Mouse (Mus musculus) C2C12 (cell line): ENCODE measurements around the gene A630076J17Rik. TPM values are rescaled to one million over a fixed set of nuclear protein-coding genes. Genes with fewer than 3 reads are reported as not detected.

Experiments
- H3K27me3 ChIP-seq: one replicate; pipeline ENCODE4 v1.6.1; 2011; ENCODE audit not compliant: control insufficient read depth, insufficient read depth, insufficient read length
- H3K36me3 ChIP-seq: one replicate; pipeline ENCODE4 v1.6.1; 2011; ENCODE audit not compliant: control insufficient read depth, insufficient read depth
- H3K4me3 ChIP-seq: one replicate; pipeline ENCODE4 v1.5.1; 2011; ENCODE audit warnings: mild to moderate bottlenecking, control low read depth; ENCODE audit not compliant: poor library complexity, insufficient read depth, severe bottlenecking
- H3K79me2 ChIP-seq: one replicate; pipeline ENCODE4 v1.6.1; 2011; ENCODE audit not compliant: control insufficient read depth, insufficient read depth
- H3K79me3 ChIP-seq: one replicate; pipeline ENCODE4 v1.6.1; 2011; ENCODE audit warnings: low read depth, control low read depth
- H3ac ChIP-seq: one replicate; pipeline ENCODE3; 2011; ENCODE audit warnings: low read depth; ENCODE audit not compliant: control insufficient read depth, insufficient read length
- CEBPB ChIP-seq: IDR thresholded peaks from one replicate; pipeline ENCODE4 v1.6.1; 2011; ENCODE audit warnings: low read depth, mild to moderate bottlenecking, control low read depth, moderate library complexity
- CTCF ChIP-seq: IDR thresholded peaks from one replicate; pipeline ENCODE4 v1.5.1; 2011; ENCODE audit not compliant: control insufficient read depth, insufficient read depth, insufficient read length
- FOSL1 ChIP-seq: IDR thresholded peaks from one replicate; pipeline ENCODE4 v1.8.0; 2011; ENCODE audit warnings: mild to moderate bottlenecking, low read length; ENCODE audit not compliant: poor library complexity, insufficient read depth, severe bottlenecking
- MAX ChIP-seq: IDR thresholded peaks from one replicate; pipeline ENCODE4 v1.6.1; 2011; ENCODE audit warnings: mild to moderate bottlenecking, control low read depth
- MYOD1 ChIP-seq: IDR thresholded peaks from one replicate; pipeline ENCODE4 v1.6.1; 2011; ENCODE audit warnings: low read depth; ENCODE audit not compliant: control insufficient read depth, insufficient read length
- MYOG ChIP-seq: IDR thresholded peaks from one replicate; pipeline ENCODE4 v1.6.1; 2011; ENCODE audit not compliant: control insufficient read depth, insufficient read length; ENCODE audit errors: extremely low read depth
- USF1 ChIP-seq: IDR thresholded peaks from one replicate; pipeline ENCODE4 v1.6.1; 2011; ENCODE audit warnings: low read depth, mild to moderate bottlenecking, control low read depth, moderate library complexity
- polyA plus RNA-seq: library from polyadenylated mRNA; unstranded; fragments of >200 nt; fragmentation: generic; extraction: Trizol; gene quantifications from one replicate; pipeline ENCODE4 v1.2.1, GENCODE M21; 2012; ENCODE audit warnings: missing spikeins

The A630076J17Rik gene
- polyA plus RNA-seq, 1 experiment: 0.02 TPM

DNA sequence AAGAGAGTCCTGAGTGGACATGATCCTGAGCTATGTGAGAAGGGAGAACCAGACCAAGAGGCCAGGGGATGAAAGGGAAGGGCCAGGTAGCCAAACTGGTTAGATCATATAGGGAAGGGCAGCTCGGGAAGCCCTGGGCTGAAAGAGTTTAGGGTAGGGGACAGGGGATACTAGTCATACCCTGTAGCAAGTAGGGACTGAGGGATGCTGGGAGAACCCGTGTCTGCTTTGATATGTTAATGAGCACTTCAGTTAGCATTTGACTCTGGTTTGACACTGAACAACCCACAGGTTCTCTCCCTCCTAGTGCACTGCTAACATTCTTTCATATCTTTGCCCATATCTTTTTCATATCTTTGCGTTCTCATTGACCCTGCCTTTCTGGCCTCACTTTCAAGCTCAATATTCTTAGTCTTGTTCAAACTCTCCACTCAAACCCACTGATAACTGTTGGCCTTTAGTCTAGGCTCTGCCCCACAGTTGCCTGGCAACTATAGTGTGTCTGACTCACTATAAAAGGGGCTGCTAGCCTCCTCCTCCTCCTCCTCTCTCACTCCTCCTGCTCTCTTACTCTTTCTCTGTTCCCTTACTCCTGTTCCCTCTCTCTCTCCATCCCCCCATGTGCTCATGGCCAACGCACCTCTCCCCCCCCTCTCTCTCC is 23.8 kb upstream of the A630076J17Rik start:
- H3K79me3 ChIP-seq: no peaks in the 10 kb centered on the region
- H3K36me3 ChIP-seq: no peaks in the 10 kb centered on the region
- TF ChIP-seq FOSL1: no peak
- TF ChIP-seq MYOD1: no peak
- no peak for TF ChIP-seq CEBPB
- no peak for TF ChIP-seq USF1
- TF ChIP-seq MYOG: no peak
- no peak for TF ChIP-seq MAX
- no peak for TF ChIP-seq CTCF
- H3K79me2 ChIP-seq: no peaks in the 10 kb centered on the region
- H3ac ChIP-seq: no peak overlapping the region
- no peak overlapping the region for H3K4me3 ChIP-seq
- peaks cover 3% of the 10 kb centered on the region for H3K27me3 ChIP-seq

DNA sequence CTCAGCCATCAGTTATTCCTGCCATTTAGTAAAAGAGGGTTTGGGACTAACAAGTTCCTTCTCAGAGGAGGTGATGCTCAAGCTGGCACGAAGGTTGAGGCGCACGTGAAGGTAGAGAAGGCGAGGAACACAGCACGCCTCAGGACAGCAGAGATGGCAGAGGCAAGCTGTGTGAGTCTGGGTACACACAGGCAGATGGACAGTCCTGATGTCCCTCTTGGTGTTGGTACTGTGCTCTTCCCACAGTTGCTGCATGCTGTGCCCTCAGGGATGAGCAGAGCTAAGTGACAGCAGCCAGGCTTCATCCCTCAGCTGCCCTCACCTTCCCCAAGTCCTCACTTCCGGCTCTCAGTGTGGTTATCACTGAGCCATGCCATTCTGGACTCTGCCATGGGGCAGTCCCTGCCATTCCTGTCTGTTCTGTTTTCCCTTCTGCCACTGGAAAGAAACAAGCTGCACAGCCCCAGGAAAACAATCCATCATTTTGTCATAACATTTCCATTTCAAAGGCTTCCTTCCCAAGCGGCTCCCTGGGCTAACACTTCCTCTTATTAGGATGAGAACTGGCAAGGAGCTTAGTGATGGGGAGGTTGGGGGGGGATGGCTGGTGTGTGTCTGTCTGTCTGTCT is 22.7 kb upstream of the A630076J17Rik start:
- H3K79me3 ChIP-seq: no peaks in the 10 kb centered on the region
- no peaks in the 10 kb centered on the region for H3K36me3 ChIP-seq
- peaks cover 3% of the 10 kb centered on the region for H3K27me3 ChIP-seq
- H3ac ChIP-seq: no peak overlapping the region
- TF ChIP-seq USF1: no peak
- TF ChIP-seq MAX: no peak
- TF ChIP-seq FOSL1: no peak
- TF ChIP-seq MYOG: no peak
- no peak for TF ChIP-seq MYOD1
- no peak for TF ChIP-seq CTCF
- no peak overlapping the region for H3K4me3 ChIP-seq
- no peaks in the 10 kb centered on the region for H3K79me2 ChIP-seq

- H3K4me3 ChIP-seq: no peak overlapping the region
- TF ChIP-seq CEBPB: no peak
- TF ChIP-seq MYOD1: no peak
- no peak for TF ChIP-seq MAX
- no peak for TF ChIP-seq CTCF
- no peak for TF ChIP-seq FOSL1
- no peak for TF ChIP-seq MYOG
- TF ChIP-seq USF1: no peak
- H3K79me2 ChIP-seq: no peaks in the 10 kb centered on the region
- H3K27me3 ChIP-seq: peaks cover 34% of the 10 kb centered on the region
- H3K36me3 ChIP-seq: no peaks in the 10 kb centered on the region
- no peaks in the 10 kb centered on the region for H3K79me3 ChIP-seq
- H3ac ChIP-seq: no peak overlapping the region
Observed at GRCm38 (mm10) chr3:107214606-107215005, 15.8 kb upstream of the A630076J17Rik start.

DNA sequence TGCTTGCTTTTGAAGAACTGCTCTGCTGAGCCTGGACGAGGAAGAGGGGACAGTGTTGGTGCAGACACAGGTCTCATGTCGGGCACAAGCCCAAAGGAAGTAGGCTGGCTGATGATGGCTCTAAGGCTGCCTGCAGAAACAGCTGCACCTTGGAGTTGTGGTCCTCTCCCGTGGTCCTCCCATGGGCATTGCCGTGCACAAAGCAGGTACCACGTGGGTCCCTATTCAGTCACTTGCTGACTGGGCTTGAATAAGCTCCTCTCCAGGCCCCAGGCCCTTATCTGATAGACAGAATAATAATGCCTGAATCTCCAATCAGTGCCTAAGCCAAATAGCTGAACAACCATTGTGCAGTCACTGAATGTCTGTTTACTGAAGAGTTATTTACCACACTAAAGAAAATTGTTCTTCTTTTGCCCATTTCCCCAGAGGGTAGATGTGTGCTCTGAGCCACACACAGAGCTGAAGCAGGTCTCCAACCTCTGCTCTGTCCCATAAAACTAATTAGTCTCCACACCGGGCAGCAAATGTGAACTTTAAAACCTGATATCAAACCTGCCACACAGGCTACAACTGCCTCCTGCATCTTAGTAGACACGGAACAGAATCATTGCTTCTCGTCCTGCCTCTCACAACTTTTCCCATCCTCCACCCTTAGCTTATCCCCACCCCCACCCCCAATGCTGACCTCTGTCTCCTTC is 13.9 kb upstream of the A630076J17Rik start:
- Histone ChIP-seq H3K79me2 (no peaks in the 10 kb centered on the region), H3K4me3 (no peak overlapping the region)

GRCm38 (mm10) chr3:107217101-107217480 is 13.3 kb upstream of the A630076J17Rik start:
- Histone ChIP-seq H3K79me2 (no peaks in the 10 kb centered on the region), H3ac (no peak overlapping the region), H3K36me3 (no peaks in the 10 kb centered on the region), H3K4me3 (no peak overlapping the region), H3K79me3 (no peaks in the 10 kb centered on the region), H3K27me3 (peaks cover 45% of the 10 kb centered on the region)
- TF ChIP-seq MAX: no peak
- TF ChIP-seq CTCF: no peak
- no peak for TF ChIP-seq USF1
- TF ChIP-seq FOSL1: no peak
- no peak for TF ChIP-seq CEBPB
- TF ChIP-seq MYOD1: no peak
- no peak for TF ChIP-seq MYOG

More for the DNA sequence above, 13.9 kb upstream of the A630076J17Rik start:
- Histone ChIP-seq H3K27me3 (peaks cover 45% of the 10 kb centered on the region), H3K36me3 (no peaks in the 10 kb centered on the region), H3K79me3 (no peaks in the 10 kb centered on the region), H3ac (no peak overlapping the region)
- TF ChIP-seq MYOG: no peak
- no peak for TF ChIP-seq CTCF
- no peak for TF ChIP-seq MYOD1
- TF ChIP-seq MAX: no peak
- no peak for TF ChIP-seq CEBPB
- no peak for TF ChIP-seq USF1
- TF ChIP-seq FOSL1: no peak
